Mouse (Mus musculus) megakaryocyte, embryonic 14.5 days (primary cell): ENCODE measurements around the gene Ube2s. TPM values are rescaled to one million over a fixed set of nuclear protein-coding genes. Genes with fewer than 3 reads are reported as not detected.
"Not testable (repeated sequence)": the region's sequence is repeated elsewhere in the genome, so short reads cannot be mapped to it uniquely, and the experiment has no call there.

Source experiments
- H3K27me3 ChIP-seq: replicated peaks from 2 replicates; pipeline ENCODE3; 2012; ENCODE audit warnings: inconsistent platforms
- H3K36me3 ChIP-seq: replicated peaks from 2 replicates; pipeline ENCODE3; 2012; ENCODE audit warnings: low read length, inconsistent platforms, mixed read lengths
- H3K4me1 ChIP-seq: 2 replicates; pipeline ENCODE4 v1.6.1; 2012; ENCODE audit warnings: inconsistent platforms
- H3K4me3 ChIP-seq: replicated peaks from 2 replicates; pipeline ENCODE3; 2012; ENCODE audit warnings: moderate library complexity, mild to moderate bottlenecking, inconsistent platforms
- H3K9me3 ChIP-seq: 2 replicates; pipeline ENCODE4 v1.6.1; 2012; ENCODE audit warnings: inconsistent platforms
- FLI1 ChIP-seq: IDR thresholded peaks from 2 replicates; pipeline ENCODE4 v1.6.1; 2012; ENCODE audit warnings: low read length, inconsistent platforms, mixed read lengths
- GATA1 ChIP-seq: IDR thresholded peaks from 3 replicates; pipeline ENCODE4 v1.6.1; 2012; ENCODE audit warnings: mixed read lengths, low read length, inconsistent platforms, borderline replicate concordance
- polyA plus RNA-seq: library from polyadenylated mRNA; stranded (reverse); fragments of >175 nt; gene quantifications from 2 replicates; pipeline ENCODE4 v1.2.3, GENCODE M21; 2012; ENCODE audit warnings: low replicate concordance; ENCODE audit not compliant: insufficient read depth

Ube2s gene
- 217 and 258 TPM in 2 replicates for polyA plus RNA-seq

GRCm38 (mm10) chr7:4812303-4813104, at the start of gene Ube2s:
TSS of gene Ube2s (minus strand) at chr7:4812590.
- peaks cover 6% of the 10 kb centered on the region for H3K9me3 ChIP-seq
- peak within 1 kb of the TSS; percentile 95 for H3K4me3 ChIP-seq
- no peak for TF ChIP-seq FLI1

GRCm38 (mm10) chr7:4860926-4861325, 48.5 kb upstream of the Ube2s start:
- peaks cover 21% of the 10 kb centered on the region for H3K4me1 ChIP-seq
- not testable (repeated sequence) for H3K36me3 ChIP-seq, H3K9me3 ChIP-seq, H3K27me3 ChIP-seq, H3K4me3 ChIP-seq

More at GRCm38 (mm10) chr7:4812303-4813104, at the start of gene Ube2s:
- H3K36me3 ChIP-seq = peaks cover 42% of the 10 kb centered on the region
- H3K27me3 ChIP-seq = no peaks in the 10 kb centered on the region
- H3K4me1 ChIP-seq = peaks cover 44% of the 10 kb centered on the region

- peaks cover 4% of the 10 kb centered on the region for H3K27me3 ChIP-seq
- H3K9me3 ChIP-seq = no peaks in the 10 kb centered on the region
- H3K36me3 ChIP-seq = no peaks in the 10 kb centered on the region
- TF ChIP-seq GATA1 (no peak), FLI1 (no peak)
- peaks cover 14% of the 10 kb centered on the region for H3K4me1 ChIP-seq
- no peak overlapping the region for H3K4me3 ChIP-seq
Observed at GRCm38 (mm10) chr7:4859418-4859978, 47.1 kb upstream of the Ube2s start.

- no peaks in the 10 kb centered on the region for H3K36me3 ChIP-seq
- no peaks in the 10 kb centered on the region for H3K9me3 ChIP-seq
- no peak overlapping the region for H3K4me3 ChIP-seq
- peaks cover 7% of the 10 kb centered on the region for H3K27me3 ChIP-seq
- H3K4me1 ChIP-seq = no peaks in the 10 kb centered on the region
- no peak for TF ChIP-seq FLI1
- TF ChIP-seq GATA1 = no peak
Observed at GRCm38 (mm10) chr7:4857321-4857720, 44.9 kb upstream of the Ube2s start.

GRCm38 (mm10) chr7:4856508-4856907, 44.1 kb upstream of the Ube2s start:
- H3K27me3 ChIP-seq = peaks cover 7% of the 10 kb centered on the region
- H3K4me3 ChIP-seq = no peak overlapping the region
- no peaks in the 10 kb centered on the region for H3K36me3 ChIP-seq
- TF ChIP-seq GATA1 (no peak), FLI1 (no peak)
- H3K9me3 ChIP-seq = no peaks in the 10 kb centered on the region
- no peaks in the 10 kb centered on the region for H3K4me1 ChIP-seq

- TF ChIP-seq FLI1 (no peak), GATA1 (no peak)
- no peaks in the 10 kb centered on the region for H3K4me1 ChIP-seq
- H3K4me3 ChIP-seq = no peak overlapping the region
Observed at GRCm38 (mm10) chr7:4853613-4854012, 41.2 kb upstream of the Ube2s start.

GRCm38 (mm10) chr7:4851315-4851688, 38.9 kb upstream of the Ube2s start:
- H3K27me3 ChIP-seq = peaks cover 10% of the 10 kb centered on the region
- H3K9me3 ChIP-seq = peaks cover 19% of the 10 kb centered on the region
- no peak overlapping the region for H3K4me3 ChIP-seq
- no peak for TF ChIP-seq FLI1
- no peak for TF ChIP-seq GATA1
- H3K4me1 ChIP-seq = no peaks in the 10 kb centered on the region
- H3K36me3 ChIP-seq = peaks cover 9% of the 10 kb centered on the region

More at GRCm38 (mm10) chr7:4853613-4854012, 41.2 kb upstream of the Ube2s start:
- Histone ChIP-seq H3K9me3 (peaks cover 2% of the 10 kb centered on the region; the same call in 1 of the 2 replicates), H3K27me3 (peaks cover 9% of the 10 kb centered on the region), H3K36me3 (peaks cover 9% of the 10 kb centered on the region)

- Histone ChIP-seq H3K9me3 (peaks cover 23% of the 10 kb centered on the region), H3K36me3 (peaks cover 9% of the 10 kb centered on the region), H3K4me3 (no peak overlapping the region), H3K4me1 (no peaks in the 10 kb centered on the region), H3K27me3 (peaks cover 15% of the 10 kb centered on the region)
- TF ChIP-seq GATA1 = no peak
Observed at GRCm38 (mm10) chr7:4850621-4851314, 38.4 kb upstream of the Ube2s start.

GRCm38 (mm10) chr7:4849372-4849771, 37.0 kb upstream of the Ube2s start:
- Histone ChIP-seq H3K4me3 (no peak overlapping the region), H3K4me1 (peaks cover 1% of the 10 kb centered on the region; the same call in 1 of the 2 replicates), H3K36me3 (peaks cover 9% of the 10 kb centered on the region), H3K27me3 (peaks cover 28% of the 10 kb centered on the region), H3K9me3 (peaks cover 35% of the 10 kb centered on the region)
- TF ChIP-seq FLI1 (no peak), GATA1 (no peak)

- peaks cover 48% of the 10 kb centered on the region for H3K9me3 ChIP-seq
- peaks cover 61% of the 10 kb centered on the region for H3K27me3 ChIP-seq
- peaks cover 22% of the 10 kb centered on the region for H3K4me1 ChIP-seq
- no peak overlapping the region for H3K4me3 ChIP-seq
- TF ChIP-seq FLI1 (no peak), GATA1 (no peak)
- peaks cover 6% of the 10 kb centered on the region for H3K36me3 ChIP-seq
Observed at GRCm38 (mm10) chr7:4844917-4845309, 32.5 kb upstream of the Ube2s start.
